Mouse (Mus musculus) embryonic facial prominence, embryonic 14.5 days (tissue): ENCODE measurements around the gene 4430402I18Rik. TPM values are rescaled to one million over a fixed set of nuclear protein-coding genes. Genes with fewer than 3 reads are reported as not detected.

Experiments
- ATAC-seq: fragments of 200-750 bp; cut with Nextera tagmentation; 2 replicates; pipeline ENCODE4 v1.8.0; 2017; ENCODE audit warnings: low read depth, moderate number of reproducible peaks, moderate TSS enrichment
- DNase-seq: peaks from one replicate; pipeline ENCODE4 v3.0.0-alpha.2; 2015; ENCODE audit warnings: low spot score
- H3K27ac ChIP-seq: fragments of 300-500 bp; sonication (generic); replicated peaks from 2 replicates; pipeline ENCODE4 v1.5.1; 2014; ENCODE audit warnings: low read depth, mild to moderate bottlenecking, low read length, moderate library complexity
- H3K27me3 ChIP-seq: fragments of 300-500 bp; sonication (generic); replicated peaks from 2 replicates; pipeline ENCODE4 v1.6.1; 2014; ENCODE audit warnings: low read length; ENCODE audit not compliant: control insufficient read depth, insufficient read depth
- H3K36me3 ChIP-seq: fragments of 300-500 bp; sonication (generic); 2 replicates; pipeline ENCODE4 v1.6.1; 2014; ENCODE audit warnings: low read length, mixed read lengths; ENCODE audit not compliant: control insufficient read depth, insufficient read depth
- H3K4me1 ChIP-seq: fragments of 300-500 bp; sonication (generic); 2 replicates; pipeline ENCODE4 v1.6.1; 2014; ENCODE audit warnings: antibody characterized with exemption, low read length; ENCODE audit not compliant: control insufficient read depth, insufficient read depth
- H3K4me2 ChIP-seq: fragments of 300-500 bp; sonication (generic); 2 replicates; pipeline ENCODE4 v1.6.1; 2014; ENCODE audit warnings: low read depth, mild to moderate bottlenecking, low read length, moderate library complexity, mixed read lengths
- H3K4me3 ChIP-seq: fragments of 300-500 bp; sonication (generic); 2 replicates; pipeline ENCODE4 v1.5.1; 2014; ENCODE audit warnings: low read depth, mild to moderate bottlenecking, low read length
- H3K9ac ChIP-seq: fragments of 300-500 bp; sonication (generic); 2 replicates; pipeline ENCODE4 v1.6.1; 2014; ENCODE audit warnings: low read depth, mild to moderate bottlenecking, low read length, moderate library complexity, mixed read lengths
- H3K9me3 ChIP-seq: fragments of 300-500 bp; sonication (generic); 2 replicates; pipeline ENCODE4 v1.6.1; 2016; ENCODE audit warnings: low read length; ENCODE audit not compliant: control insufficient read depth
- WGBS: fragments of 180-500 bp; shearing (Covaris S2); extraction: QIAGEN DNeasy Blood & Tissue Kit; methylation state at CpG from one replicate; pipeline ENCODE4 v1.1.7; 2014; 5-methylcytosine and 5-hydroxymethylcytosine counted together
- polyA plus RNA-seq: library from polyadenylated mRNA; unstranded; fragments of >200 nt; fragmentation: Nextera tagmentation; extraction: Ambion mirVana; gene quantifications from 2 replicates; pipeline ENCODE4 v1.2.1, GENCODE M21; 2014

4430402I18Rik gene
- polyA plus RNA-seq, 1 experiment from 2014 or later, result 1.8 TPM

- Histone ChIP-seq H3K9me3 (no peaks in the 10 kb centered on the region), H3K36me3 (no peaks in the 10 kb centered on the region), H3K4me1 (peaks cover 13% of the 10 kb centered on the region), H3K4me2 (peak overlapping the region; percentile 92), H3K27me3 (no peaks in the 10 kb centered on the region), H3K4me3 (peak overlapping the region; percentile 83; the same call in 1 of the 2 replicates), H3K27ac (no peak overlapping the region), H3K9ac (peak overlapping the region; percentile 85; the same call in 1 of the 2 replicates)
- DNase-seq, result no peak
- 44% methylated on average over 3 of the region's 3 CpGs for WGBS
- no peak for ATAC-seq
Observed at GRCm38 (mm10) chr19:28963113-28963512, 4.5 kb downstream of the 4430402I18Rik start.

GRCm38 (mm10) chr19:28951251-28951650, 16.3 kb downstream of the 4430402I18Rik start:
- Histone ChIP-seq H3K4me2 (no peak overlapping the region), H3K4me1 (no peaks in the 10 kb centered on the region), H3K36me3 (no peaks in the 10 kb centered on the region), H3K4me3 (no peak overlapping the region), H3K9me3 (no peaks in the 10 kb centered on the region), H3K27me3 (no peaks in the 10 kb centered on the region), H3K9ac (no peak overlapping the region), H3K27ac (no peak overlapping the region)
- WGBS, result 81% methylated on average over 5 of the region's 5 CpGs
- DNase-seq (no peak), ATAC-seq (no peak)

GRCm38 (mm10) chr19:28947311-28947710, 20.3 kb downstream of the 4430402I18Rik start:
- no peaks in the 10 kb centered on the region for H3K9me3 ChIP-seq
- DNase-seq (no peak), ATAC-seq (no peak)
- WGBS, result 35% methylated on average over 2 of the region's 2 CpGs
- no peaks in the 10 kb centered on the region for H3K36me3 ChIP-seq
- H3K4me3 ChIP-seq, result no peak overlapping the region
- H3K9ac ChIP-seq, result no peak overlapping the region
- no peak overlapping the region for H3K27ac ChIP-seq
- H3K4me2 ChIP-seq, result no peak overlapping the region
- no peaks in the 10 kb centered on the region for H3K27me3 ChIP-seq
- no peaks in the 10 kb centered on the region for H3K4me1 ChIP-seq

- Histone ChIP-seq H3K27ac (no peak overlapping the region), H3K4me1 (no peaks in the 10 kb centered on the region), H3K9me3 (no peaks in the 10 kb centered on the region), H3K27me3 (no peaks in the 10 kb centered on the region), H3K36me3 (no peaks in the 10 kb centered on the region), H3K4me2 (no peak overlapping the region), H3K9ac (no peak overlapping the region), H3K4me3 (no peak overlapping the region)
- ATAC-seq, result no peak
- DNase-seq, result peak; percentile 56
- 29% methylated on average over 4 of the region's 4 CpGs for WGBS
Observed at GRCm38 (mm10) chr19:28946782-28947181, 20.8 kb downstream of the 4430402I18Rik start.

- Histone ChIP-seq H3K9me3 (no peaks in the 10 kb centered on the region), H3K36me3 (no peaks in the 10 kb centered on the region), H3K9ac (no peak overlapping the region), H3K4me3 (no peak overlapping the region), H3K27ac (no peak overlapping the region), H3K27me3 (no peaks in the 10 kb centered on the region), H3K4me1 (no peaks in the 10 kb centered on the region), H3K4me2 (no peak overlapping the region)
- WGBS, result 49% methylated on average over 4 of the region's 4 CpGs
- DNase-seq, result peak; percentile 14
- ATAC-seq, result no peak
Observed at GRCm38 (mm10) chr19:28941271-28941670, 26.3 kb downstream of the 4430402I18Rik start.

GRCm38 (mm10) chr19:28940135-28940874, 27.3 kb downstream of the 4430402I18Rik start:
- ATAC-seq, result no peak
- H3K4me1 ChIP-seq, result no peaks in the 10 kb centered on the region
- H3K27ac ChIP-seq, result no peak overlapping the region
- WGBS, result 62% methylated on average over 9 of the region's 9 CpGs
- H3K36me3 ChIP-seq, result no peaks in the 10 kb centered on the region
- no peaks in the 10 kb centered on the region for H3K9me3 ChIP-seq
- H3K4me3 ChIP-seq, result no peak overlapping the region
- no peak overlapping the region for H3K4me2 ChIP-seq
- no peak overlapping the region for H3K9ac ChIP-seq
- DNase-seq, result no peak
- H3K27me3 ChIP-seq, result no peaks in the 10 kb centered on the region

- H3K4me1 ChIP-seq, result no peaks in the 10 kb centered on the region
- DNase-seq, result no peak
- no peaks in the 10 kb centered on the region for H3K27me3 ChIP-seq
- no peak for ATAC-seq
- no peak overlapping the region for H3K27ac ChIP-seq
- no peak overlapping the region for H3K4me2 ChIP-seq
- H3K4me3 ChIP-seq, result no peak overlapping the region
- H3K36me3 ChIP-seq, result no peaks in the 10 kb centered on the region
- no peak overlapping the region for H3K9ac ChIP-seq
- no peaks in the 10 kb centered on the region for H3K9me3 ChIP-seq
- 78% methylated on average over 3 of the region's 3 CpGs for WGBS
Observed at GRCm38 (mm10) chr19:28934897-28935296, 32.7 kb downstream of the 4430402I18Rik start.

- no peak overlapping the region for H3K9ac ChIP-seq
- no peaks in the 10 kb centered on the region for H3K4me1 ChIP-seq
- no peaks in the 10 kb centered on the region for H3K36me3 ChIP-seq
- no peak overlapping the region for H3K27ac ChIP-seq
- no peaks in the 10 kb centered on the region for H3K27me3 ChIP-seq
- H3K4me3 ChIP-seq, result no peak overlapping the region
- H3K9me3 ChIP-seq, result no peaks in the 10 kb centered on the region
- no peak overlapping the region for H3K4me2 ChIP-seq
- ATAC-seq, result no peak
- no peak for DNase-seq
Observed at GRCm38 (mm10) chr19:28929034-28929433, 38.6 kb downstream of the 4430402I18Rik start.

GRCm38 (mm10) chr19:28927396-28927795, 40.2 kb downstream of the 4430402I18Rik start:
- no peaks in the 10 kb centered on the region for H3K36me3 ChIP-seq
- no peak overlapping the region for H3K27ac ChIP-seq
- 60% methylated on average over 4 of the region's 4 CpGs for WGBS
- H3K4me1 ChIP-seq, result no peaks in the 10 kb centered on the region
- H3K9ac ChIP-seq, result no peak overlapping the region
- no peak for DNase-seq
- no peak overlapping the region for H3K4me2 ChIP-seq
- no peak overlapping the region for H3K4me3 ChIP-seq
- no peaks in the 10 kb centered on the region for H3K9me3 ChIP-seq
- ATAC-seq, result no peak
- H3K27me3 ChIP-seq, result no peaks in the 10 kb centered on the region
